Mouse (Mus musculus): ENCODE measurements around the gene Clp1.

The Clp1 gene

GRCm38 (mm10) chr2:84677270-84677967 lies 49.7 kb downstream of the Clp1 start:
- in situ Hi-C loops (cut with MboI; ENCODE audit: low pct_unique_long_range_greater_than_20kb in 1 of 2, low sequenced_read_pairs in 2 of 2, unreplicated experiment in 1 of 2), result no loop called here
